Mouse (Mus musculus) midbrain, embryonic 11.5 days (tissue): Measurements from ENCODE around the gene Fbxo44. TPM values are rescaled to one million over a fixed set of nuclear protein-coding genes. Genes with fewer than 3 reads are reported as not detected.

ENCODE experiments used
- microRNA-seq: library from miRNA; unstranded; fragments of <30 nt; microRNA quantifications from one replicate; pipeline ENCODE4, GENCODE M21; 2017
- polyA plus RNA-seq: library from polyadenylated mRNA; unstranded; fragments of >200 nt; fragmentation: Nextera tagmentation; extraction: Ambion mirVana; gene quantifications from 2 replicates; pipeline ENCODE4 v1.2.1, GENCODE M21; 2014

The Fbxo44 gene
- polyA plus RNA-seq, 1 experiment from 2014 or later: 65.3 TPM

Small RNA genes lying within 50 kb of the gene (microRNA-seq; reads per million reads assigned to microRNA genes)
- gene Mir7022: not detected

Other genes with a start within 250 kb of the Fbxo44 start
- gene Plod1, start 223.7 kb downstream of the Fbxo44 start, polyA plus RNA-seq: 24.2 and 25.8 TPM in 2 replicates
- gene 2510039O18Rik, start 219.6 kb downstream of the Fbxo44 start, polyA plus RNA-seq: 14.3 and 15.3 TPM in 2 replicates
- 0.23 and 0.29 TPM in 2 replicates for gene Nppb, start 174.7 kb downstream of the Fbxo44 start, polyA plus RNA-seq
- gene Nppa, start 159.8 kb downstream of the Fbxo44 start, polyA plus RNA-seq: 0.51 and 0.68 TPM in 2 replicates
- gene Clcn6, start 121.7 kb downstream of the Fbxo44 start, polyA plus RNA-seq: 19.2 and 20.2 TPM in 2 replicates
- 17.8 and 18.9 TPM in 2 replicates for gene Mthfr, start 121.4 kb downstream of the Fbxo44 start, polyA plus RNA-seq
- gene Agtrap, start 72.5 kb downstream of the Fbxo44 start, polyA plus RNA-seq: 11.7 TPM in 2 replicates
- gene Mad2l2, start 30.1 kb downstream of the Fbxo44 start, polyA plus RNA-seq: 82.7 and 83.6 TPM in 2 replicates
- gene Draxin, start 29.8 kb downstream of the Fbxo44 start, polyA plus RNA-seq: 11.5 and 12.7 TPM in 2 replicates
- gene Fbxo6, start 8.3 kb downstream of the Fbxo44 start, polyA plus RNA-seq: 13.1 and 14.2 TPM in 2 replicates
- 0.58 and 1.1 TPM in 2 replicates for gene Fbxo2, start 139 bp upstream of the Fbxo44 start, polyA plus RNA-seq
- 2.5 and 2.9 TPM in 2 replicates for gene Disp3, start 127.5 kb upstream of the Fbxo44 start, polyA plus RNA-seq